Mouse (Mus musculus) layer of hippocampus, adult 11-12 months (tissue): ENCODE measurements around the gene Mypop.
A peak's percentile ranks its signal among the peaks of the same experiment; 100 is the strongest.

Experiments
- DNase-seq: peaks from one replicate; pipeline ENCODE4 v3.0.0; 2022; ENCODE audit warnings: low spot score

The Mypop gene

GRCm38 (mm10) chr7:18990601-18991295 lies at the start of gene Mypop:
Gene Mypop (plus strand): TSS chr7:18991245.
- DNase-seq, result peak; percentile 100

GRCm38 (mm10) chr7:18942376-18942775 lies 48.7 kb upstream of the Mypop start:
- DNase-seq, result no peak

- DNase-seq, result no peak
Measured at GRCm38 (mm10) chr7:18942815-18943214, 48.2 kb upstream of the Mypop start.

- DNase-seq, result no peak
Measured at GRCm38 (mm10) chr7:18948151-18948550, 42.9 kb upstream of the Mypop start.

GRCm38 (mm10) chr7:18949781-18950522 lies 41.1 kb upstream of the Mypop start:
- DNase-seq, result no peak

- DNase-seq, result no peak
Measured at GRCm38 (mm10) chr7:18950523-18951315, 40.3 kb upstream of the Mypop start.

- no peak for DNase-seq
Measured at GRCm38 (mm10) chr7:18951397-18951796, 39.6 kb upstream of the Mypop start.

GRCm38 (mm10) chr7:18957569-18958383 lies 33.3 kb upstream of the Mypop start:
- DNase-seq, result peak; percentile 53

- DNase-seq, result no peak
Measured at GRCm38 (mm10) chr7:18958384-18958766, 32.7 kb upstream of the Mypop start.

GRCm38 (mm10) chr7:18959446-18959845 lies 31.6 kb upstream of the Mypop start:
- DNase-seq, result no peak

- DNase-seq, result no peak
Measured at GRCm38 (mm10) chr7:18962171-18962792, 28.8 kb upstream of the Mypop start.

GRCm38 (mm10) chr7:18962795-18963194 lies 28.2 kb upstream of the Mypop start:
- no peak for DNase-seq

- DNase-seq, result no peak
Measured at GRCm38 (mm10) chr7:18963294-18963843, 27.7 kb upstream of the Mypop start.

GRCm38 (mm10) chr7:18965312-18965711 lies 25.7 kb upstream of the Mypop start:
- DNase-seq, result no peak

- no peak for DNase-seq
Measured at GRCm38 (mm10) chr7:18967603-18968002, 23.4 kb upstream of the Mypop start.

GRCm38 (mm10) chr7:18970956-18971355 lies 20.1 kb upstream of the Mypop start:
- no peak for DNase-seq

- peak; percentile 63 for DNase-seq
Measured at GRCm38 (mm10) chr7:18978381-18978780, 12.7 kb upstream of the Mypop start.

- DNase-seq, result no peak
Measured at GRCm38 (mm10) chr7:18986503-18986902, 4.5 kb upstream of the Mypop start.

GRCm38 (mm10) chr7:18987100-18987499 lies 3.9 kb upstream of the Mypop start, which contains the start of gene Nanos2:
Gene Nanos2 (plus strand): TSS chr7:18987400.
- DNase-seq, result no peak

GRCm38 (mm10) chr7:18987747-18988146 lies 3.3 kb upstream of the Mypop start:
- DNase-seq, result no peak

GRCm38 (mm10) chr7:18988780-18989179 lies 2.3 kb upstream of the Mypop start:
- no peak for DNase-seq
